Comparison of ENCODE assay signal across 8 mouse cellular contexts in the genomic region with DNA sequence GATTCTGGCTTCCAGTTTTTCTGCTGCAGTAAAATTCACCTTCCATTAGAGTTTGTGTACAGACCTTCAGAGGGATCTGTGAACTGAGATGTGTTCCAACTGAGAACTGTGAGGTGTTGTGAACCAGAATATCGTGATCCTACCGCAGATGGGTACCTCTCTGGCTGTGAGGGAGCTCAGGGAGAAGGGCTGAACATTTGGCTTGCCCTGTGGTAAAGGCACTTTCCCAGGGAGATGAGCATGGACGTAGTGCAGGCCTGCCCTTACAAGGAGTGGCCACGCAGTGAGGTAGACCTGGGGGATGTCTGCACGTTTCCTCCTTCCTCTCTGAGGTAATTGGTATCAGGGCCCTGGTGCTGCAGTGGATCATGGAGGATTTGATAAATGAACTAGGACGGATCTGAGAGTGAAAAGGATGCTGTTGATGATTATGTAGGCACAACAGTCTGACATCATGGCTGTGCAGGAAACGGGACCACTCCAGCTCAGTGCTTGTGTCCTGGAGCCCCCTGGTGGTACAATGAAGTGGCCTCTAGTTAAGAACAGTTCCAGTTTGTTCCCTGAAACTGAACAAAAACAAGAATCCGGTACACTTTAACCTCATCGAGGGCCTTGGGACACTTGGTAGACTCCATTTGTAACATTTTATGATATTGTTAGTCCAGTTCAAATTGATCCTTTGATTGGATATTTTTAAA. TPM values are rescaled to one million over a fixed set of nuclear protein-coding genes. Genes with fewer than 3 reads are reported as not detected.
DNase-seq lines count a peak whose midpoint lies in the region; ATAC-seq and TF ChIP-seq lines count a peak whose summit lies in the region.

No protein-coding gene starts in this region.

- no peaks in the 10 kb centered on the region for H3K27me3 ChIP-seq in liver, embryonic 12.5 days (replicated peaks)
- H3K27me3 ChIP-seq in hindbrain, embryonic 11.5 days (ENCODE audit: control insufficient read depth, insufficient read depth, low read length), result no peaks in the 10 kb centered on the region
- no peaks in the 10 kb centered on the region for H3K27me3 ChIP-seq in lung, embryonic 14.5 days (ENCODE audit: insufficient read depth, low read length)

- TF ChIP-seq CTCF in lung, embryonic 14.5 days (IDR thresholded peaks at IDR 0.05; ENCODE audit: low read depth), result peak; percentile 87

- H3K9me3 ChIP-seq in liver, embryonic 12.5 days (replicated peaks), result no peaks in the 10 kb centered on the region
- no peaks in the 10 kb centered on the region for H3K9me3 ChIP-seq in hindbrain, embryonic 11.5 days (ENCODE audit: control insufficient read depth, low read length)
- H3K9me3 ChIP-seq in lung, embryonic 14.5 days (ENCODE audit: low read depth, low read length), result no peaks in the 10 kb centered on the region

- ATAC-seq in liver, embryonic 12.5 days, result no peak
- peak; percentile 95 for ATAC-seq in common myeloid progenitor, adult 5-6 weeks (replicated peaks; ENCODE audit: low read depth, poor library complexity, severe bottlenecking)
- peak; percentile 59; the same call in 1 of the 2 replicates for ATAC-seq in hindbrain, embryonic 11.5 days (ENCODE audit: low FRiP score)
- peak; percentile 70; the same call in 1 of the 2 replicates for ATAC-seq in lung, embryonic 14.5 days (ENCODE audit: insufficient read depth)

- no peak overlapping the region for H3K4me3 ChIP-seq in liver, embryonic 12.5 days
- no peak overlapping the region for H3K4me3 ChIP-seq in hindbrain, embryonic 11.5 days (ENCODE audit: low read depth, low read length)
- no peak overlapping the region for H3K4me3 ChIP-seq in lung, embryonic 14.5 days (ENCODE audit: low read depth, low read length)

- H3K4me2 ChIP-seq in liver, embryonic 12.5 days, result no peak overlapping the region
- H3K4me2 ChIP-seq in hindbrain, embryonic 11.5 days (replicated peaks; ENCODE audit: low read depth, low read length), result no peak overlapping the region
- H3K4me2 ChIP-seq in lung, embryonic 14.5 days, result no peak overlapping the region

- no peaks in the 10 kb centered on the region for H3K36me3 ChIP-seq in liver, embryonic 12.5 days
- H3K36me3 ChIP-seq in hindbrain, embryonic 11.5 days (ENCODE audit: control insufficient read depth, insufficient read depth, low read length), result no peaks in the 10 kb centered on the region
- H3K36me3 ChIP-seq in lung, embryonic 14.5 days (ENCODE audit: insufficient read depth), result peaks cover 5% of the 10 kb centered on the region

- H3K4me1 ChIP-seq in liver, embryonic 12.5 days, result no peaks in the 10 kb centered on the region
- H3K4me1 ChIP-seq in hindbrain, embryonic 11.5 days (replicated peaks; ENCODE audit: control insufficient read depth, insufficient read depth, low read length), result no peaks in the 10 kb centered on the region
- H3K4me1 ChIP-seq in lung, embryonic 14.5 days (ENCODE audit: insufficient read depth), result no peaks in the 10 kb centered on the region

- no peak overlapping the region for H3K9ac ChIP-seq in liver, embryonic 12.5 days
- no peak overlapping the region for H3K9ac ChIP-seq in hindbrain, embryonic 11.5 days (ENCODE audit: low read depth, low read length)
- H3K9ac ChIP-seq in lung, embryonic 14.5 days, result no peak overlapping the region

- no peak overlapping the region for H3K27ac ChIP-seq in liver, embryonic 12.5 days
- no peak overlapping the region for H3K27ac ChIP-seq in hindbrain, embryonic 11.5 days (ENCODE audit: low read depth, low read length)
- H3K27ac ChIP-seq in lung, embryonic 14.5 days (ENCODE audit: low read depth), result no peak overlapping the region

- peak; percentile 56 for DNase-seq in liver
- DNase-seq in NIH3T3 (ENCODE audit: low read depth), result peak; percentile 87
- peak; percentile 78 for DNase-seq in hindbrain, embryonic 11.5 days (ENCODE audit: low spot score)
- DNase-seq in lung, embryonic 14.5 days, result peak; percentile 89
- DNase-seq in ovary, postnatal 14 days (ENCODE audit: low spot score), result peak; percentile 53
- no peak for DNase-seq in urinary bladder, adult 18-20 months (ENCODE audit: low spot score in 2 of 2)

- WGBS in liver, embryonic 12.5 days (ENCODE audit: insufficient replicate concordance), result 56% methylated on average over 9 of the region's 9 CpGs
- WGBS in hindbrain, embryonic 11.5 days, result 64% methylated on average over 9 of the region's 9 CpGs
- 57% methylated on average over 9 of the region's 9 CpGs for WGBS in lung, embryonic 14.5 days

RNA-seq across cellular contexts. Expression of a gene that starts 8.3 kb away (rescaled TPM):
- polyA plus RNA-seq in liver, embryonic 12.5 days (2016; fragmentation: Nextera tagmentation; extraction: Ambion mirVana), result 7.5 and 7.9 TPM in 2 replicates
- 12.4 and 15.4 TPM in 2 replicates for total RNA-seq in common myeloid progenitor, adult 5-6 weeks (2017)
- 12.0 and 12.5 TPM in 2 replicates for polyA plus RNA-seq in hindbrain, embryonic 11.5 days (2014; fragmentation: Nextera tagmentation; extraction: Ambion mirVana)
- 12.3 and 13.2 TPM in 2 replicates for polyA plus RNA-seq in lung, embryonic 14.5 days (2014; fragmentation: Nextera tagmentation; extraction: Ambion mirVana)

RNA-seq across cellular contexts. Expression of a gene that starts 20.4 kb away (rescaled TPM):
- 1.8 and 1.9 TPM in 2 replicates for polyA plus RNA-seq in liver, embryonic 12.5 days (2016; fragmentation: Nextera tagmentation; extraction: Ambion mirVana)
- 1.6 and 1.8 TPM in 2 replicates for total RNA-seq in common myeloid progenitor, adult 5-6 weeks (2017)
- 3.7 and 4.4 TPM in 2 replicates for polyA plus RNA-seq in hindbrain, embryonic 11.5 days (2014; fragmentation: Nextera tagmentation; extraction: Ambion mirVana)
- polyA plus RNA-seq in lung, embryonic 14.5 days (2014; fragmentation: Nextera tagmentation; extraction: Ambion mirVana), result 3.2 and 3.5 TPM in 2 replicates

RNA-seq across cellular contexts. Expression of a gene that starts 40.3 kb away (rescaled TPM):
- polyA plus RNA-seq in liver, embryonic 12.5 days (2016; fragmentation: Nextera tagmentation; extraction: Ambion mirVana), result 12.7 and 15.0 TPM in 2 replicates
- 9.4 and 14.6 TPM in 2 replicates for total RNA-seq in common myeloid progenitor, adult 5-6 weeks (2017)
- polyA plus RNA-seq in hindbrain, embryonic 11.5 days (2014; fragmentation: Nextera tagmentation; extraction: Ambion mirVana), result 1.4 and 2.4 TPM in 2 replicates
- polyA plus RNA-seq in lung, embryonic 14.5 days (2014; fragmentation: Nextera tagmentation; extraction: Ambion mirVana), result 1.9 and 2.1 TPM in 2 replicates

RNA-seq across cellular contexts. Expression of a gene that starts 51.1 kb away (rescaled TPM):
- 0.14 and 0.19 TPM in 2 replicates for polyA plus RNA-seq in liver, embryonic 12.5 days (2016; fragmentation: Nextera tagmentation; extraction: Ambion mirVana)
- 0.05 TPM in 1 of 2 replicates, not detected in the other for total RNA-seq in common myeloid progenitor, adult 5-6 weeks (2017)
- 0.15 and 0.20 TPM in 2 replicates for polyA plus RNA-seq in hindbrain, embryonic 11.5 days (2014; fragmentation: Nextera tagmentation; extraction: Ambion mirVana)
- 0.38 and 0.55 TPM in 2 replicates for polyA plus RNA-seq in lung, embryonic 14.5 days (2014; fragmentation: Nextera tagmentation; extraction: Ambion mirVana)

Comparison
In these comparisons a context has a peak if more than half of its experiments do, and no peak if none do; other contexts are left out.
1. DNase-seq: peak in liver (single experiment), NIH3T3 (single experiment), hindbrain, embryonic 11.5 days (single experiment), lung, embryonic 14.5 days (single experiment) and ovary, postnatal 14 days (single experiment); none in urinary bladder, adult 18-20 months (0 of 2).